Mouse (Mus musculus) MEL (cell line): Measurements from ENCODE around the gene Gm9837. TPM values are rescaled to one million over a fixed set of nuclear protein-coding genes. Genes with fewer than 3 reads are reported as not detected.

ENCODE experiments used
- DNase-seq: peaks from one replicate; pipeline ENCODE4 v3.0.0; 2011; ENCODE audit warnings: low read depth, low spot score
- H3K27ac ChIP-seq: 2 replicates; pipeline ENCODE4 v1.5.1; 2012; ENCODE audit warnings: low read depth, mild to moderate bottlenecking, control low read depth, low read length, moderate library complexity; ENCODE audit not compliant: control insufficient read depth
- H3K27me3 ChIP-seq, 2 experiments: fragments of 150-350 bp in 1 of 2; sonication (generic) in 1 of 2; 2 replicates each; pipeline ENCODE4 v1.6.1; 2012; ENCODE audit warnings: low read length in 2 of 2, mild to moderate bottlenecking in 2 of 2, improper control_type of control experiment in 1 of 2, moderate library complexity in 1 of 2; ENCODE audit not compliant: insufficient read depth in 2 of 2, control insufficient read depth in 1 of 2
- H3K36me3 ChIP-seq, 2 experiments: 2 replicates each; pipeline ENCODE4 v1.6.1; 2012 to 2014; ENCODE audit warnings: low read length in 2 of 2, improper control_type of control experiment in 1 of 2, inconsistent platforms in 1 of 2, mild to moderate bottlenecking in 1 of 2; ENCODE audit not compliant: insufficient read depth in 2 of 2, control insufficient read depth in 1 of 2
- H3K4me1 ChIP-seq, 2 experiments: fragments of 150-350 bp in 1 of 2; sonication (generic) in 1 of 2; 2 replicates each; pipeline ENCODE4 v1.6.1; 2012; ENCODE audit warnings: low read length in 2 of 2, improper control_type of control experiment in 1 of 2, mild to moderate bottlenecking in 1 of 2; ENCODE audit not compliant: insufficient read depth in 2 of 2, control insufficient read depth in 1 of 2
- H3K4me3 ChIP-seq, 2 experiments: fragments of 150-350 bp in 1 of 2; sonication (generic) in 1 of 2; 2 replicates each; pipeline ENCODE4 v1.5.1; 2012; ENCODE audit warnings: low read depth in 2 of 2, low read length in 2 of 2, mild to moderate bottlenecking in 2 of 2, moderate library complexity in 2 of 2, control low read depth in 1 of 2, improper control_type of control experiment in 1 of 2; ENCODE audit not compliant: control insufficient read depth in 1 of 2, insufficient read depth in 1 of 2
- H3K79me2 ChIP-seq: 2 replicates; pipeline ENCODE4 v1.6.1; 2012; ENCODE audit warnings: mild to moderate bottlenecking, low read length, moderate library complexity; ENCODE audit not compliant: control insufficient read depth, poor library complexity, insufficient read depth
- H3K9ac ChIP-seq: 2 replicates; pipeline ENCODE4 v1.6.1; 2012; ENCODE audit warnings: low read depth, mild to moderate bottlenecking, control low read depth, low read length, moderate library complexity; ENCODE audit not compliant: control insufficient read depth, poor library complexity, severe bottlenecking
- H3K9me3 ChIP-seq: fragments of 150-350 bp; sonication (generic); replicated peaks from 2 replicates; pipeline ENCODE4 v1.6.1; 2012; ENCODE audit warnings: mild to moderate bottlenecking, low read length, improper control_type of control experiment, moderate library complexity; ENCODE audit not compliant: insufficient read depth
- CHD1 ChIP-seq: IDR thresholded peaks from 2 replicates; pipeline ENCODE4 v1.6.1; 2012; ENCODE audit warnings: low read depth, mild to moderate bottlenecking, inconsistent platforms, low read length, improper control_type of control experiment
- CHD2 ChIP-seq: IDR thresholded peaks from 2 replicates; pipeline ENCODE4 v1.6.1; 2011; ENCODE audit warnings: low read length, improper control_type of control experiment
- CTCF ChIP-seq, 3 experiments: IDR thresholded peaks in 2 of 3; conservative IDR thresholded peaks in 1 of 3; 2 replicates each; pipeline ENCODE4 v1.5.1; 2011 to 2012; ENCODE audit warnings: low read length in 3 of 3, low read depth in 2 of 3, mild to moderate bottlenecking in 2 of 3, improper control_type of control experiment in 1 of 3, inconsistent platforms in 1 of 3, mixed read lengths in 1 of 3, moderate library complexity in 1 of 3; ENCODE audit not compliant: control insufficient read depth in 1 of 3, insufficient read depth in 1 of 3, poor library complexity in 1 of 3, severe bottlenecking in 1 of 3
- E2F4 ChIP-seq: IDR thresholded peaks from 2 replicates; pipeline ENCODE4 v1.6.1; 2011; ENCODE audit warnings: low read depth, low read length, improper control_type of control experiment, borderline replicate concordance
- ELF1 ChIP-seq: IDR thresholded peaks from 2 replicates; pipeline ENCODE4 v1.6.1; 2014; ENCODE audit warnings: low read depth, mild to moderate bottlenecking, inconsistent platforms, low read length, improper control_type of control experiment, moderate library complexity
- EP300 ChIP-seq, 2 experiments: IDR thresholded peaks; 2 replicates each; pipeline ENCODE4 v1.6.1; 2011; ENCODE audit warnings: improper control_type of control experiment in 2 of 2, low read length in 2 of 2, low read depth in 1 of 2, mild to moderate bottlenecking in 1 of 2
- GATA1 ChIP-seq: IDR thresholded peaks from 2 replicates; pipeline ENCODE4 v1.6.1; 2011; ENCODE audit warnings: low read depth, low read length, improper control_type of control experiment
- HCFC1 ChIP-seq: IDR thresholded peaks from 2 replicates; pipeline ENCODE4 v1.6.1; 2012; ENCODE audit warnings: low read depth, mild to moderate bottlenecking, inconsistent platforms, low read length, improper control_type of control experiment, moderate library complexity
- KAT2A ChIP-seq: conservative IDR thresholded peaks from 2 replicates; pipeline ENCODE4 v1.6.1; 2012; ENCODE audit warnings: low read depth, low read length, improper control_type of control experiment, inconsistent platforms
- MAFK ChIP-seq: IDR thresholded peaks from 2 replicates; pipeline ENCODE4 v1.6.1; 2011; ENCODE audit warnings: low read depth, mild to moderate bottlenecking, low read length, improper control_type of control experiment, borderline replicate concordance
- MAZ ChIP-seq: IDR thresholded peaks from 2 replicates; pipeline ENCODE4 v1.6.1; 2012; ENCODE audit warnings: low read depth, mild to moderate bottlenecking, inconsistent platforms, low read length, improper control_type of control experiment
- MYB ChIP-seq: IDR thresholded peaks from 2 replicates; pipeline ENCODE4 v1.6.1; 2011; ENCODE audit warnings: mild to moderate bottlenecking, low read depth, low read length, improper control_type of control experiment
- MYC ChIP-seq: IDR thresholded peaks from 2 replicates; pipeline ENCODE4 v1.6.1; 2011; ENCODE audit warnings: low read depth, mild to moderate bottlenecking, low read length, improper control_type of control experiment, moderate library complexity
- NELFE ChIP-seq: IDR thresholded peaks from 2 replicates; pipeline ENCODE4 v1.6.1; 2011; ENCODE audit warnings: low read depth, low read length, improper control_type of control experiment
- POLR2AphosphoS5 ChIP-seq: IDR thresholded peaks from 2 replicates; pipeline ENCODE4 v1.6.1; 2012; ENCODE audit warnings: low read depth, borderline replicate concordance, mild to moderate bottlenecking, inconsistent platforms, low read length, moderate library complexity, mixed read lengths
- RCOR1 ChIP-seq: IDR thresholded peaks from 2 replicates; pipeline ENCODE4 v1.6.1; 2012; ENCODE audit warnings: low read depth, mild to moderate bottlenecking, inconsistent platforms, low read length, improper control_type of control experiment
- SIN3A ChIP-seq: IDR thresholded peaks from 2 replicates; pipeline ENCODE4 v1.6.1; 2012; ENCODE audit warnings: low read length, improper control_type of control experiment, inconsistent platforms
- SMC3 ChIP-seq: IDR thresholded peaks from 2 replicates; pipeline ENCODE4 v1.6.1; 2011; ENCODE audit warnings: low read depth, low read length, improper control_type of control experiment
- TBP ChIP-seq: IDR thresholded peaks from 2 replicates; pipeline ENCODE4 v1.8.0; 2011; ENCODE audit warnings: low read depth, low read length, improper control_type of control experiment
- TCF12 ChIP-seq: IDR thresholded peaks from 2 replicates; pipeline ENCODE4 v1.6.1; 2014; ENCODE audit warnings: low read depth, mild to moderate bottlenecking, inconsistent platforms, low read length, improper control_type of control experiment, moderate library complexity
- UBTF ChIP-seq: IDR thresholded peaks from 2 replicates; pipeline ENCODE4 v1.6.1; 2012; ENCODE audit warnings: low read depth, mild to moderate bottlenecking, inconsistent platforms, low read length, improper control_type of control experiment, moderate library complexity, borderline replicate concordance; ENCODE audit not compliant: insufficient read depth
- ZC3H11A ChIP-seq: IDR thresholded peaks from 2 replicates; pipeline ENCODE4 v1.6.1; 2012; ENCODE audit warnings: low read depth, mild to moderate bottlenecking, inconsistent platforms, low read length, improper control_type of control experiment
- ZKSCAN1 ChIP-seq: IDR thresholded peaks from 2 replicates; pipeline ENCODE4 v1.6.1; 2012; ENCODE audit warnings: low read depth, mild to moderate bottlenecking, inconsistent platforms, low read length, improper control_type of control experiment, moderate library complexity
- ZMIZ1 ChIP-seq: IDR thresholded peaks from 2 replicates; pipeline ENCODE4 v1.6.1; 2012; ENCODE audit warnings: low read depth, mild to moderate bottlenecking, inconsistent platforms, low read length, improper control_type of control experiment, moderate library complexity
- ZNF384 ChIP-seq: IDR thresholded peaks from 2 replicates; pipeline ENCODE4 v1.6.1; 2012; ENCODE audit warnings: low read depth, mild to moderate bottlenecking, inconsistent platforms, low read length, improper control_type of control experiment
- polyA plus RNA-seq, 2 experiments: library from polyadenylated mRNA; stranded (reverse) in 1 of 2; unstranded in 1 of 2; fragments of >175 nt in 1 of 2; fragments of >200 nt in 1 of 2; gene quantifications; 2 replicates each; pipeline versions ENCODE4 v1.2.1 to v1.2.4; 2012; ENCODE audit warnings: low replicate concordance in 2 of 2, low read depth in 1 of 2; ENCODE audit not compliant: insufficient read length in 2 of 2, insufficient read depth in 1 of 2, missing spikeins in 1 of 2
- total RNA-seq: library from RNA; depleted of rRNA; stranded (reverse); fragments of 300-350 nt; gene quantifications from 2 replicates; pipeline ENCODE4 v1.2.3, GENCODE M21; 2012

The Gm9837 gene
- total and polyA plus RNA-seq, 3 experiments: not detected

- peaks cover 0 to 7% of the 10 kb centered on the region in 2 experiments; a peak in 1 of 4 replicates for H3K4me1 ChIP-seq
Observed at GRCm38 (mm10) chr11:53508152-53508551, 37.9 kb upstream of the Gm9837 start.

GRCm38 (mm10) chr11:53507098-53507805 lies 37.0 kb upstream of the Gm9837 start:
- H3K79me2 ChIP-seq: no peaks in the 10 kb centered on the region
- 0 out of 4 replicates have a peak, but pooled peaks cover 0 to 2% of the 10 kb centered on the region in 2 experiments for H3K27me3 ChIP-seq
- H3K4me3 ChIP-seq: no peak overlapping the region
- TF ChIP-seq KAT2A: no peak
- no peak for TF ChIP-seq MYB
- no peak for TF ChIP-seq CHD2
- no peak for TF ChIP-seq MAZ
- no peak for TF ChIP-seq ZC3H11A
- TF ChIP-seq RCOR1: no peak
- TF ChIP-seq ELF1: no peak
- TF ChIP-seq SIN3A: no peak
- TF ChIP-seq MYC: no peak
- TF ChIP-seq UBTF: no peak
- no peak for TF ChIP-seq HCFC1
- TF ChIP-seq MAFK: no peak
- no peak for TF ChIP-seq POLR2AphosphoS5
- no peak for TF ChIP-seq ZKSCAN1
- TF ChIP-seq SMC3: no peak
- H3K9ac ChIP-seq: no peak overlapping the region
- no peak for DNase-seq
- peaks cover under 1 to 7% of the 10 kb centered on the region in 2 experiments; a peak in 2 of 4 replicates for H3K4me1 ChIP-seq
- no peak overlapping the region for H3K27ac ChIP-seq
- no peaks in the 10 kb centered on the region for H3K9me3 ChIP-seq
- peaks cover 0 to 5% of the 10 kb centered on the region in 2 experiments; a peak in 2 of 4 replicates for H3K36me3 ChIP-seq

More at GRCm38 (mm10) chr11:53508152-53508551, 37.9 kb upstream of the Gm9837 start:
- DNase-seq: no peak
- Histone ChIP-seq H3K9ac (no peak overlapping the region), H3K27ac (no peak overlapping the region), H3K79me2 (no peaks in the 10 kb centered on the region)
- TF ChIP-seq E2F4: no peak
- no peak for TF ChIP-seq TBP
- TF ChIP-seq SIN3A: no peak
- no peak for TF ChIP-seq UBTF
- no peak for TF ChIP-seq CHD2
- no peak for TF ChIP-seq NELFE
- no peak for TF ChIP-seq GATA1
- no peak for TF ChIP-seq CHD1
- no peak for TF ChIP-seq TCF12
- TF ChIP-seq ZMIZ1: no peak
- no peak for TF ChIP-seq CTCF (IDR thresholded peaks at IDR 0.05 in 2 of 3, conservative IDR thresholded peaks at IDR 0.05 in 1 of 3; ENCODE audit: control insufficient read depth in 1 of 3, insufficient read depth in 1 of 3, low read depth in 2 of 3, low read length in 3 of 3, poor library complexity in 1 of 3, severe bottlenecking in 1 of 3)
- TF ChIP-seq SMC3: no peak
- TF ChIP-seq HCFC1: no peak
- TF ChIP-seq ZNF384: no peak
- no peak for TF ChIP-seq ZC3H11A
- TF ChIP-seq EP300 (IDR thresholded peaks at IDR 0.05; ENCODE audit: low read depth in 1 of 2, low read length in 2 of 2): no peak
- no peak for TF ChIP-seq POLR2AphosphoS5
- TF ChIP-seq, all 39 proteins: peak for 0
- H3K4me3 ChIP-seq: no peak overlapping the region
- H3K9me3 ChIP-seq: no peaks in the 10 kb centered on the region
- H3K27me3 ChIP-seq: 0 out of 4 replicates have a peak, but pooled peaks cover 0 to 2% of the 10 kb centered on the region in 2 experiments
- H3K36me3 ChIP-seq: 0 out of 4 replicates have a peak, but pooled peaks cover 0 to 2% of the 10 kb centered on the region in 2 experiments
